Mouse (Mus musculus) gonadal fat pad, adult 2 months (tissue): ENCODE results near the gene Gm11027. TPM values are rescaled to one million over a fixed set of nuclear protein-coding genes. Genes with fewer than 3 reads are reported as not detected.
"Not testable (repeated sequence)": the region's sequence is repeated elsewhere in the genome, so short reads cannot be mapped to it uniquely, and the experiment has no call there.

ENCODE experiments used
- DNase-seq: peaks from one replicate; pipeline ENCODE4 v3.0.0-alpha.2; 2012; ENCODE audit warnings: low read depth
- polyA plus RNA-seq: library from polyadenylated mRNA; depleted of rRNA; stranded (reverse); fragments of >200 nt; gene quantifications from 2 replicates; pipeline ENCODE4 v1.2.3, GENCODE M21; 2012; rRNA removed

The Gm11027 gene
- not detected in 2 replicates for polyA plus RNA-seq

GRCm38 (mm10) chr12:116275086-116275485 is at the start of gene Gm11027:
Gene Gm11027 (plus strand): TSS chr12:116275386.
- DNase-seq = not testable (repeated sequence)

- DNase-seq = no peak
Observed at GRCm38 (mm10) chr12:116226289-116227057, 48.7 kb upstream of the Gm11027 start.

GRCm38 (mm10) chr12:116229451-116229850 is 45.7 kb upstream of the Gm11027 start:
- DNase-seq = no peak

DNA sequence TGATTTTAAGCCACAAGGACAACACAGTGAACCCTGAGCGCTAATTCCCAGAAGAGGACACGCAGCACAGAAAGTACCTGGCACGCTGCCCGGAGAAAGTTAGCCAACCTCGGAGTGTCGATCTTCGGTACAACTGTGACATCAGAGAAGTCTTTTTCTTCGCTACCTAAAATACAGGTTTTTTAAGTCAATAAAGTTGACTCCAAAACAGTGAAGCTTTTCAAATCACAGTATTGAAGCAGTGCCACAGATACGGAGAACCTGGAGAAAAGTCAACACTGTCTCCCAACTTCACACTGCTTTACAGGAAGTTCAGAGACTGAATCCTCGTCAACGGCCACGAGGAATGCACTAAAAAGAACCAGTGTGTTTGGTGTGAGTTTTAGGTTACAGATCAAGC is 43.6 kb upstream of the Gm11027 start:
- peak; percentile 70 for DNase-seq

- DNase-seq = no peak
Observed at GRCm38 (mm10) chr12:116232061-116232460, 43.1 kb upstream of the Gm11027 start.

- DNase-seq = no peak
Observed at GRCm38 (mm10) chr12:116235356-116235755, 39.8 kb upstream of the Gm11027 start.

GRCm38 (mm10) chr12:116236658-116237057 is 38.5 kb upstream of the Gm11027 start:
- DNase-seq = no peak

GRCm38 (mm10) chr12:116238370-116238769 is 36.8 kb upstream of the Gm11027 start:
- no peak for DNase-seq

DNA sequence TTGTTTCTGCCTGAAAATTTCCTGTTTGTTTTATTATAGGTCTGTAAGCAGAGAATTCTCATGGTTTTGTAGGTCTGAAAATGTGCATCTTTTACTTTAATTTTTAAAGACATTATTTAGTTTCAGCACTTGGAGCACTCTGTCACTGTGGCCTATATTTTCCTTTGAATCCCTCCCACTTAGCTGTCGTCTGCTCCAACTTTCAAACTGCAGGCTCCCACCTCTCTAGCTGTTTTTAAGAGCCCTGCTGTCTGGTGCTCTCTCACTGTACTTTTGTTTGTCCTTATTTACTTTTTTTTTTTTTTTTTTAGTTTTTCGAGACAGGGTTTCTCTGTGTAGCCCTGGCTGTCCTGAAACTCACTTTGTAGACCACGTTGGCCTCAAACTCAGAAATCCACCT is 36.4 kb upstream of the Gm11027 start:
- no peak for DNase-seq

DNA sequence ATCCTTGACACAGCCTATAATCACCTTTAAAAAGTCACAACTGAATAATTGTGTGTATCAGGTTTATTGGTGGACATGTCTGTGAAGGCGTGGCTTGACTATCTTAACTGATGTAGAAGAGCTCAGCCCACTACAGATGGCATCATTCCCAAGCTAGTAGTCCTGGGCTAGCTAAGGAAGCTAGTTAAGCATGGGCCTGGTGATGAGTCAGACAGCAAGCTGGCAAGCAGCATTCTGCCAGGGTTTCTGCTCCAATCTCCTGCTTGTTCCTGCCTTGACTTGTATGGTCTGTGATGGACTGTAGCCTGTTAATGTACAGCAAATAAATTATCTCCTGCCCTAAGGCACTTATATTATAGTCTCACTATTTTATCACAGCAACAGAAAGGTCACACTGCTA is 30.6 kb upstream of the Gm11027 start:
- DNase-seq = no peak

- DNase-seq = no peak
Observed at GRCm38 (mm10) chr12:116254652-116255051, 20.5 kb upstream of the Gm11027 start.

- DNase-seq = no peak
Observed at GRCm38 (mm10) chr12:116255636-116256035, 19.6 kb upstream of the Gm11027 start.

- no peak for DNase-seq
Observed at GRCm38 (mm10) chr12:116258321-116258720, 16.9 kb upstream of the Gm11027 start.

- DNase-seq = no peak
Observed at GRCm38 (mm10) chr12:116262555-116263341, 12.4 kb upstream of the Gm11027 start, which contains the start of gene Wdr60. Gene Wdr60 (minus strand): TSS chr12:116263022.

DNA sequence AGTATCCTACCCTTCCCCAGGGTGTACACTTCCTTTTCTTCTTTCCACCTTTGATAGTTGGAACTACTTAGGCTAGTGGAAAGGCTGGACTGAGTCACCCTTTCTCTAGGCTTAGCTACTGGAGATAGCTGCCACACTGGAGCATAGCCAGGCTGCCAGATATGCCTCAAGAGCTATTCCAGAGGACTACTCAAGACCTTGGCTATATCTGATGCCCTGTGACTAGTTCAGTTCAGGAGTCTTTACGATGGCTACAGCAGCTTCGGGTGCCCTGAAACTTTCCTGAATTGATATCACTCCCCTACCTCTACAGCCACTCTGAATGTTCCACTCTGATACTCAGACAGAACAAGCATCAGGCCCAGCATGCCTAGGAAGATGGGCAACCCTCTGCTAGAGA is 10.4 kb upstream of the Gm11027 start:
- no peak for DNase-seq

- no peak for DNase-seq
Observed at GRCm38 (mm10) chr12:116265275-116265674, 9.9 kb upstream of the Gm11027 start.

DNA sequence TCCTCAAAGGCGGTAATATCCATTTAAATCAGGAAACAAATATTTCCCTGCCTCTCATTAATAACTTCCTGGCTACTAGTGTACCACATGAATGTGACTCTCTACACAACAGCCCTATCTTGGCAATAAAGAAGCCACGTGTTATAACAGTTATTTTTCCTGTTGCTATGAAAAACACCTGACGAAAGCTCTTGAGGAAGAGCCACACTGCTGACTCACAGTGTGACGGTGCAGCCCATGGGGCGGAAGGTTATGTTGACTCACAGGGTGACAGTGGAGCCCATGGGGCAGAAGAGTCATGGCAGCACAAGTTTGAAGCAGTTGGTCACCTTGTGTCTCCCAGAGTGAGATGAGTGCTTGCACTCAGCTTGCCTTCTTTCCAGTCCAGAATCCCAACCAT is 5.7 kb upstream of the Gm11027 start:
- DNase-seq = no peak

- no peak for DNase-seq
Observed at GRCm38 (mm10) chr12:116270538-116270937, 4.6 kb upstream of the Gm11027 start.

DNA sequence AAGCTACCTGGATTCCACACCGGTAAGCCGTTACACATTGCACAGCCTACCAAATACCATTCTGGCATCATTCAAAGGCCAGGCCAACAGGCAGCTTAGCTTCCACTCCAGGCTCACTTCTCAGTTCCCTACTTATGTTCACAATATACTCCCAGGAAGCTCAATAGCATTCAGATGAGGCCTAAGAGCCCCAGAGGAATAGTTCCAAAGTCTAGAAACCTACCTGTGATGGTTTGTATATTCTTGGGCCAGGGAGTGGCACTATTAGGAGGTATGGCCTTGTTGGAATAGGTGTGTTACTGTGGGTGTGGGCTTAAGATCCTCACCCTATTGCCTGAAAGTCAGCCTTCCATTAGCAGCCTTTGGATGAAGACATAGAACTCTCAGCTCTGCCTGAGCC is 4.1 kb upstream of the Gm11027 start:
- no peak for DNase-seq

DNA sequence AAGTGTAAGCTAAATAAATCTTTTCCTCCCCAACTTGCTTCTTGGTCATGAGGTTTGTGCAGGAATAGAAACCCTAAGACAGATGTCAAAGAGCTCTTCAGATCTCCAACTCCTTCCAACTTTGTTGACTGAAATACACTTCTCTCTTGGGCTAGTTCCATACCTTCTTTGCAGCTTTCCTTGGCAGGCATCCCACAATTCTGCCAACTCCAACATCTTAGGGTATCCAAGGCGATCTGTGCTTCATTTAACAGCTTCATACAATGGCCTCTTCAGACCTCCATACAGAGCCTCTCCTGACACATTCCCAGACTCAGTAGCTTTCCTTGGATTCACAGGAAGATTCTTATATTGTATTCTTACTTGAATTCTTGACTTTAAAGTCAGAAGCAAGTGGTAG is 1.5 kb upstream of the Gm11027 start:
- no peak for DNase-seq

DNA sequence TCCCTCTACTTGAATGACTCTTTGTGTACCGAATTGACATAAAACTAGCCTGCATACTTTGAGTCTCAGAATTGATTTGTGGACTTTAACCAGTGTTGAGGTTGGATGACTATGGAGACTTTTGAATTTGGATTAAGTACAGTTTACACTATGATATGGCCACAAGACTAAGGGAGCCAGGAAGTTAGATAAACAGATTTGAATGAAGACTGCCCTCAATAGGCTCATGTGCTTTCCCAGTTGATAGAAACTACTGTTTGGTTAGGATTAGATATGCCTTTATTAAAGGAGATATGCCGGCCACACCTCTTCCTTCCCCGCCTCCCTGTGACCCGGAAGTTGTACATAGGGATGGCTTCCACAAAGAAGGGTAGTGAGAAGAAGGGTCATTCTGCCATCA is 445 bp downstream of the Gm11027 start:
- DNase-seq = no peak

GRCm38 (mm10) chr12:116276961-116277360 is 1.8 kb downstream of the Gm11027 start:
- DNase-seq = no peak

DNA sequence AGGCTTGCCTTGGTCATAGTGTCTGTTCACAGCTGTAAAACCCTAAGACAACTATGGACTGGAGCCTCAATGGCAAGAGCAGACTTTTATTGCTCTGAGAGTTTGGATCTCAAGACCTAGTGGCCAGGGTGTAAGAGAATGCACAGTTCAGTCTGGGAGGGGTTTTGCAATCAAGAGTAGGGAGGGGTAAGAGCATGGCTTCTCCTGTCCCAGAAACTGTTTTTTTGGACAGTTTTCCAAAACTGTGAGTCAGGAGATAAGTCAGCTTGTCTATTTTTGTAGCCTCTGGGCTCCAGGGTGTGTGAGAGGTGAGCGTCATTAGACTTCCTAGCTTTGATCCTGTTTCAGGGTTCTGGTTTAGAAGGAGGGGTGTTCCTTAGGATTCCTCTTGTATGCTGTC is 3.4 kb downstream of the Gm11027 start:
- DNase-seq = no peak
